Mouse (Mus musculus): ENCODE data around the gene Tfap4. TPM values are rescaled to one million over a fixed set of nuclear protein-coding genes. Genes with fewer than 3 reads are reported as not detected.

Gene Tfap4
- total and polyA plus RNA-seq, 2 experiments from 2014 or later: 7.0 to 7.8 TPM

- H3K27ac ChIP-seq: no peak overlapping the region
- no peaks in the 10 kb centered on the region for H3K9me3 ChIP-seq (ENCODE audit: low read length)
- no peak for ATAC-seq
- no peak for TF ChIP-seq CTCF (IDR thresholded peaks at IDR 0.05; ENCODE audit: low read depth)
- no peaks in the 10 kb centered on the region for H3K36me3 ChIP-seq (ENCODE audit: insufficient read depth, low read length)
- no peak overlapping the region for H3K4me2 ChIP-seq (ENCODE audit: low read depth, low read length)
- no peak overlapping the region for H3K9ac ChIP-seq (replicated peaks; ENCODE audit: low read length)
- no peaks in the 10 kb centered on the region for H3K27me3 ChIP-seq (ENCODE audit: insufficient read depth, low read length)
- 0 out of 2 replicates have a peak, but pooled peaks cover 7% of the 10 kb centered on the region for H3K4me1 ChIP-seq (ENCODE audit: insufficient read depth, low read length)
- no peak overlapping the region for H3K4me3 ChIP-seq (ENCODE audit: low read length)
- 73% methylated on average over 2 of the region's 2 CpGs for WGBS
- no peak for DNase-seq (ENCODE audit: low spot score)
Observed at GRCm38 (mm10) chr16:4517906-4518305, 41.7 kb downstream of the Tfap4 start.

- Histone ChIP-seq H3K4me2 (ENCODE audit: low read depth, low read length) (no peak overlapping the region), H3K27me3 (ENCODE audit: insufficient read depth, low read length) (no peaks in the 10 kb centered on the region), H3K27ac (no peak overlapping the region), H3K36me3 (ENCODE audit: insufficient read depth, low read length) (no peaks in the 10 kb centered on the region), H3K4me3 (ENCODE audit: low read length) (no peak overlapping the region), H3K4me1 (ENCODE audit: insufficient read depth, low read length) (0 out of 2 replicates have a peak, but pooled peaks cover 7% of the 10 kb centered on the region), H3K9ac (replicated peaks; ENCODE audit: low read length) (no peak overlapping the region), H3K9me3 (ENCODE audit: low read length) (no peaks in the 10 kb centered on the region)
- DNase-seq (ENCODE audit: low spot score) (no peak), ATAC-seq (no peak)
- WGBS: 77% methylated on average over 3 of the region's 3 CpGs
- no peak for TF ChIP-seq CTCF (IDR thresholded peaks at IDR 0.05; ENCODE audit: low read depth)
Observed at GRCm38 (mm10) chr16:4514383-4514782, 45.3 kb downstream of the Tfap4 start.

DNA sequence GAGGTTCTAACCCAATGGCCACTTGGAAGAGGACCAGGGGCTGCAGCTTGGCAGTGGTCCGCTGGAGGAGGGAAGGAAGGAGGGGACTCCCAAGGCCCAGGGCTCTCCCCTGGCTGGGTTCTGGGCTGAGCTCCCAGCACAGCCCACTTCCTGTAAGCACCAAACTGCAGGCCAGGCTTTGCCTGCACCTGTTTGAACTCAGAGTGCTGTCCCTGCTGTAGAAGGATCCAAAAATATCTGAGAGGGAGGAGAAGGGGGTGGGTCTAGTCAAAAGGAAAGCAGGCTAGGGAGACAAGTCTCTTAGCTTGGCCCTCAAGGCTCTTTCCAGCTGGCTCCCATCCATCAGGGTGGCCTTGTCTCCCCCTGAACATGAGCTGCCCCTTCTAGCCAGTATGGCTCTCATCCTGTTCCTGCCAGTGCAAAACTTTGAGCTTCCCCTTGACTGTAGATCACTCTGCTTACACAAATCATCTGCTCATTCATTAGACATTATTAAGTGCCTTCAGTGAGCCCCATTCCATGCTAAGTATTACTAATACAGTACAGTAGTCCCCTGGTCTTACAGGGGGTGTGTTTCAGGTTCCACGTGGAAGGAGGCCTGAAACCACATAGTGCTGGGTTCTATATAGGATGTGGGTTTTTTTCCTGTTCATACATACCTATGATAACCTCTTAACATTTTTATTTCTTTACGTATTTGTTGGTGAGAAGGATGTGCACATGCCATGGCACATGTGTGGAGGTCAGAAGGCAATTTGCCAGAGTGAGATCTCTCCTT lies 46.8 kb downstream of the Tfap4 start:
- H3K4me3 ChIP-seq (ENCODE audit: low read length): no peak overlapping the region
- H3K4me1 ChIP-seq (ENCODE audit: insufficient read depth, low read length): no peaks in the 10 kb centered on the region
- H3K9ac ChIP-seq (replicated peaks; ENCODE audit: low read length): no peak overlapping the region
- no peak for TF ChIP-seq CTCF (IDR thresholded peaks at IDR 0.05; ENCODE audit: low read depth)
- WGBS: 85% methylated on average over 3 of the region's 3 CpGs
- peak; percentile 56 for DNase-seq (ENCODE audit: low spot score)
- ATAC-seq: peak; percentile 68; the same call in 1 of the 2 replicates
- no peak overlapping the region for H3K4me2 ChIP-seq (ENCODE audit: low read depth, low read length)
- H3K27me3 ChIP-seq (ENCODE audit: insufficient read depth, low read length): no peaks in the 10 kb centered on the region
- H3K9me3 ChIP-seq (ENCODE audit: low read length): no peaks in the 10 kb centered on the region
- H3K36me3 ChIP-seq (ENCODE audit: insufficient read depth, low read length): no peaks in the 10 kb centered on the region
- peak overlapping the region; percentile 29; the same call in 1 of the 2 replicates for H3K27ac ChIP-seq

GRCm38 (mm10) chr16:4511371-4511770 lies 48.3 kb downstream of the Tfap4 start:
- DNase-seq (ENCODE audit: low spot score) (no peak), ATAC-seq (no peak)
- Histone ChIP-seq H3K4me3 (ENCODE audit: low read length) (no peak overlapping the region), H3K9ac (replicated peaks; ENCODE audit: low read length) (no peak overlapping the region), H3K4me1 (ENCODE audit: insufficient read depth, low read length) (no peaks in the 10 kb centered on the region), H3K4me2 (ENCODE audit: low read depth, low read length) (no peak overlapping the region), H3K27me3 (ENCODE audit: insufficient read depth, low read length) (no peaks in the 10 kb centered on the region), H3K9me3 (ENCODE audit: low read length) (no peaks in the 10 kb centered on the region), H3K27ac (no peak overlapping the region), H3K36me3 (ENCODE audit: insufficient read depth, low read length) (no peaks in the 10 kb centered on the region)
- 83% methylated on average over 2 of the region's 2 CpGs for WGBS
- TF ChIP-seq CTCF (IDR thresholded peaks at IDR 0.05; ENCODE audit: low read depth): no peak

- ATAC-seq: no peak
- Histone ChIP-seq H3K27me3 (ENCODE audit: insufficient read depth, low read length) (no peaks in the 10 kb centered on the region), H3K27ac (no peak overlapping the region), H3K9me3 (ENCODE audit: low read length) (no peaks in the 10 kb centered on the region), H3K36me3 (ENCODE audit: insufficient read depth, low read length) (no peaks in the 10 kb centered on the region), H3K9ac (replicated peaks; ENCODE audit: low read length) (no peak overlapping the region), H3K4me1 (ENCODE audit: insufficient read depth, low read length) (no peaks in the 10 kb centered on the region), H3K4me2 (ENCODE audit: low read depth, low read length) (no peak overlapping the region), H3K4me3 (ENCODE audit: low read length) (no peak overlapping the region)
- 81% methylated on average over 3 of the region's 3 CpGs for WGBS
- TF ChIP-seq CTCF (IDR thresholded peaks at IDR 0.05; ENCODE audit: low read depth): no peak
- DNase-seq (ENCODE audit: low spot score): no peak
Observed at GRCm38 (mm10) chr16:4506181-4506580, 53.5 kb downstream of the Tfap4 start.

- H3K9ac ChIP-seq (replicated peaks; ENCODE audit: low read length): no peak overlapping the region
- no peak overlapping the region for H3K4me3 ChIP-seq (ENCODE audit: low read length)
- H3K27ac ChIP-seq: no peak overlapping the region
- H3K4me1 ChIP-seq (ENCODE audit: insufficient read depth, low read length): no peaks in the 10 kb centered on the region
- H3K9me3 ChIP-seq (ENCODE audit: low read length): no peaks in the 10 kb centered on the region
- WGBS: 100% methylated on average over 1 of the region's 1 CpGs
- no peak for ATAC-seq
- no peak for TF ChIP-seq CTCF (IDR thresholded peaks at IDR 0.05; ENCODE audit: low read depth)
- H3K36me3 ChIP-seq (ENCODE audit: insufficient read depth, low read length): no peaks in the 10 kb centered on the region
- DNase-seq (ENCODE audit: low spot score): no peak
- no peak overlapping the region for H3K4me2 ChIP-seq (ENCODE audit: low read depth, low read length)
- no peaks in the 10 kb centered on the region for H3K27me3 ChIP-seq (ENCODE audit: insufficient read depth, low read length)
Observed at GRCm38 (mm10) chr16:4503495-4503894, 56.2 kb downstream of the Tfap4 start.

DNA sequence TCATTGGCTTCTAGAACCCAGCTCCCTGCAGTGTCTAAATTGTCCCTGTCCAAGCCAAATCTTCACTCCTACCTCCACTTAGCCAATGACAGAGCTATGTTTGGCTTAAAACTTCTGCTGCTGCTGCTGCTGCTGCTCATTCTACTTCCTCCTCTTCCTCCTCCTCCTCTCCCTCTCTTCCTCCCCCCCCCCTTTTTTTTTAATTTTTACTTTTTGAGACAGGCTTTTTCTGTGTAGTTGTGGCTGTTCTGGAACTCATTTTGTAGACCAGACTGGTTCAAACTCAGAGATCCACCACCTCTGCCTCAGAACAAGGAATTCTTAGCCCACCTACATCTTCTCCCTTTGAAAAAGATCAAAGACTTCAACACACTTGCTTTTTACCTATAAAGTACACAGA lies 57.1 kb downstream of the Tfap4 start:
- DNase-seq (ENCODE audit: low spot score) (no peak), ATAC-seq (no peak)
- Histone ChIP-seq H3K9ac (replicated peaks; ENCODE audit: low read length) (no peak overlapping the region), H3K4me1 (ENCODE audit: insufficient read depth, low read length) (no peaks in the 10 kb centered on the region), H3K9me3 (ENCODE audit: low read length) (no peaks in the 10 kb centered on the region), H3K4me2 (ENCODE audit: low read depth, low read length) (no peak overlapping the region), H3K27ac (no peak overlapping the region), H3K4me3 (ENCODE audit: low read length) (no peak overlapping the region), H3K27me3 (ENCODE audit: insufficient read depth, low read length) (no peaks in the 10 kb centered on the region), H3K36me3 (ENCODE audit: insufficient read depth, low read length) (no peaks in the 10 kb centered on the region)
- TF ChIP-seq CTCF (IDR thresholded peaks at IDR 0.05; ENCODE audit: low read depth): no peak
